Mouse (Mus musculus) testis, adult 2 months (tissue): ENCODE results near the gene Tmem184b. TPM values are rescaled to one million over a fixed set of nuclear protein-coding genes. Genes with fewer than 3 reads are reported as not detected.
A peak's percentile ranks its signal among the peaks of the same experiment; 100 is the strongest.

ENCODE experiments used
- H3K27ac ChIP-seq: fragments of 200-500 bp; 2 replicates; pipeline ENCODE4 v1.5.1; 2012; ENCODE audit warnings: low read depth, low read length; ENCODE audit not compliant: control insufficient read depth, insufficient read depth
- H3K27me3 ChIP-seq: fragments of 200-500 bp; 2 replicates; pipeline ENCODE4 v1.6.1; 2012; ENCODE audit warnings: mild to moderate bottlenecking, low read length, moderate library complexity; ENCODE audit not compliant: control insufficient read depth, insufficient read depth
- H3K36me3 ChIP-seq: fragments of 200-500 bp; 2 replicates; pipeline ENCODE4 v1.6.1; 2012; ENCODE audit warnings: mild to moderate bottlenecking, low read length; ENCODE audit not compliant: control insufficient read depth, insufficient read depth
- H3K4me1 ChIP-seq: fragments of 200-500 bp; 2 replicates; pipeline ENCODE4 v1.6.1; 2012; ENCODE audit warnings: low read length; ENCODE audit not compliant: control insufficient read depth, insufficient read depth
- H3K4me3 ChIP-seq: fragments of 200-500 bp; 2 replicates; pipeline ENCODE4 v1.5.1; 2012; ENCODE audit warnings: low read depth, mild to moderate bottlenecking, low read length, moderate library complexity, mixed read lengths; ENCODE audit not compliant: control insufficient read depth
- CTCF ChIP-seq: fragments of 200-500 bp; IDR thresholded peaks from 2 replicates; pipeline ENCODE4 v1.5.1; 2012; ENCODE audit warnings: low read depth, mild to moderate bottlenecking, inconsistent platforms, low read length, moderate library complexity; ENCODE audit not compliant: control insufficient read depth, insufficient read depth, insufficient replicate concordance
- POLR2A ChIP-seq: fragments of 200-500 bp; IDR thresholded peaks from 2 replicates; pipeline ENCODE4 v1.6.1; 2012; ENCODE audit warnings: low read depth, mild to moderate bottlenecking, inconsistent platforms, low read length, moderate library complexity; ENCODE audit not compliant: control insufficient read depth
- polyA plus RNA-seq: library from polyadenylated mRNA; depleted of rRNA; stranded (reverse); fragments of >200 nt; gene quantifications from 2 replicates; pipeline ENCODE4 v1.2.3, GENCODE M21; 2012

The Tmem184b gene
- polyA plus RNA-seq, 1 experiment: 11.8 TPM

- TF ChIP-seq CTCF (no peak), POLR2A (no peak)
- Histone ChIP-seq H3K27ac (peak overlapping the region; percentile 45; the same call in 1 of the 2 replicates), H3K4me3 (peak overlapping the region; percentile 77), H3K4me1 (peaks cover 8% of the 10 kb centered on the region), H3K27me3 (no peaks in the 10 kb centered on the region), H3K36me3 (no peaks in the 10 kb centered on the region)
These were observed 38.2 kb upstream of the Tmem184b start for GRCm38 (mm10) chr15:79441331-79442256.

- Histone ChIP-seq H3K4me3 (peak overlapping the region; percentile 77), H3K36me3 (no peaks in the 10 kb centered on the region), H3K4me1 (peaks cover 8% of the 10 kb centered on the region), H3K27me3 (no peaks in the 10 kb centered on the region), H3K27ac (peak overlapping the region; percentile 45; the same call in 1 of the 2 replicates)
- TF ChIP-seq CTCF (no peak), POLR2A (no peak)
These were observed 37.4 kb upstream of the Tmem184b start for GRCm38 (mm10) chr15:79440651-79441330.

- Histone ChIP-seq H3K4me3 (no peak overlapping the region), H3K27me3 (no peaks in the 10 kb centered on the region), H3K36me3 (no peaks in the 10 kb centered on the region), H3K27ac (no peak overlapping the region), H3K4me1 (peaks cover 8% of the 10 kb centered on the region)
- no peak for TF ChIP-seq CTCF
- no peak for TF ChIP-seq POLR2A
These were observed 36.9 kb upstream of the Tmem184b start for GRCm38 (mm10) chr15:79440223-79440622.

- H3K27ac ChIP-seq: no peak overlapping the region
- no peaks in the 10 kb centered on the region for H3K36me3 ChIP-seq
- peaks cover 8% of the 10 kb centered on the region for H3K4me1 ChIP-seq
- H3K27me3 ChIP-seq: no peaks in the 10 kb centered on the region
- TF ChIP-seq POLR2A (no peak), CTCF (no peak)
- H3K4me3 ChIP-seq: no peak overlapping the region
These were observed 36.0 kb upstream of the Tmem184b start for GRCm38 (mm10) chr15:79439386-79439785.

- H3K4me3 ChIP-seq: no peak overlapping the region
- H3K27me3 ChIP-seq: no peaks in the 10 kb centered on the region
- TF ChIP-seq CTCF (no peak), POLR2A (no peak)
- H3K27ac ChIP-seq: no peak overlapping the region
- peaks cover 8% of the 10 kb centered on the region for H3K4me1 ChIP-seq
- no peaks in the 10 kb centered on the region for H3K36me3 ChIP-seq
These were observed 35.4 kb upstream of the Tmem184b start for GRCm38 (mm10) chr15:79438816-79439215.

GRCm38 (mm10) chr15:79438209-79438810 lies 34.9 kb upstream of the Tmem184b start:
- no peaks in the 10 kb centered on the region for H3K27me3 ChIP-seq
- TF ChIP-seq POLR2A: no peak
- TF ChIP-seq CTCF: no peak
- no peak overlapping the region for H3K27ac ChIP-seq
- H3K36me3 ChIP-seq: no peaks in the 10 kb centered on the region
- no peak overlapping the region for H3K4me3 ChIP-seq
- peaks cover 8% of the 10 kb centered on the region for H3K4me1 ChIP-seq
